In the genomic region with DNA sequence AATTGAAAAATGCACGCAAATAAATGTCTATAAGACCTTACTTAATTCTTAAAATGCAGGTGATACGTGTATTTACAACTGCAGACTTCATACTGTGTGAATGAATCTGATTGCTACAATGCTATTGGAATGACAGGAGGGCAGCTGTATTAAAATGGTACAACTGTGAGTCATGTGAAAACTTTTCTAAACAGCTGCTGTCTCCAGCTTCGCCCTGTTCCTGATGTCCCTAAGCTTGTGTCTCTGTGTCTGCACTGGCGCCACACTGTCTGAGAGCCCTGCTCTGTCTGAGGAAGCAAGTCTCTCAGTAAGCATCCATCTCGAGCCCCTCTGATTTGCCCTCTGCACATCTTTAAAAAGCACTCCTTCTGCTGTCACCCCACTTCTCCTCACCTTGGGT, we compare ENCODE assay signal across 14 mouse cellular contexts.
"Had no signal": no experiment of that assay in that cellular context is flagged by ENCODE, and none has a peak within 500 bp of the region (broad histone marks: within the 10 kb centered on the region; RNA-seq: fewer than 3 reads in every experiment).

No protein-coding gene starts in this region.

- DNase-seq: kidney, postnatal 36 days; layer of hippocampus, adult 9-11 months; layer of hippocampus, postnatal 36 days; liver; liver, embryonic 13.5 days; liver, postnatal 0 days; lung, postnatal 36 days; right cerebral cortex, adult 18-20 months; right cerebral cortex, postnatal 25 days; thymus, postnatal 4 days had no signal

- H3K27ac ChIP-seq: kidney, postnatal 0 days; liver, embryonic 13.5 days; lung, embryonic 15.5 days; midbrain, embryonic 13.5 days; neural tube, embryonic 15.5 days had no signal

- H3K27me3 ChIP-seq: liver, embryonic 13.5 days; lung, embryonic 15.5 days; midbrain, embryonic 13.5 days; neural tube, embryonic 15.5 days had no signal

- H3K4me1 ChIP-seq: lung, embryonic 15.5 days; midbrain, embryonic 13.5 days; neural tube, embryonic 15.5 days had no signal

- H3K36me3 ChIP-seq: lung, embryonic 15.5 days had no signal

- ATAC-seq: liver, postnatal 0 days; midbrain, embryonic 13.5 days had no signal

- H3K4me2 ChIP-seq: liver, embryonic 13.5 days; lung, embryonic 15.5 days; midbrain, embryonic 13.5 days; neural tube, embryonic 15.5 days had no signal

- H3K9me3 ChIP-seq: liver, embryonic 13.5 days; lung, embryonic 15.5 days; midbrain, embryonic 13.5 days; neural tube, embryonic 15.5 days had no signal

- H3K9ac ChIP-seq: liver, embryonic 13.5 days; liver, postnatal 0 days; lung, embryonic 15.5 days; midbrain, embryonic 13.5 days; neural tube, embryonic 15.5 days had no signal

- H3K4me3 ChIP-seq: liver, embryonic 13.5 days; lung, embryonic 15.5 days; midbrain, embryonic 13.5 days; neural tube, embryonic 15.5 days had no signal
